Mouse (Mus musculus): Measurements from ENCODE around the gene Cnbd2.
A peak's percentile ranks its signal among the peaks of the same experiment; 100 is the strongest.
"Not testable (repeated sequence)": the region's sequence is repeated elsewhere in the genome, so short reads cannot be mapped to it uniquely, and the experiment has no call there.

Gene Cnbd2

GRCm38 (mm10) chr2:156381350-156381749 lies 69.3 kb downstream of the Cnbd2 start:
- no peak for DNase-seq (ENCODE audit: low spot score in 2 of 2)

DNA sequence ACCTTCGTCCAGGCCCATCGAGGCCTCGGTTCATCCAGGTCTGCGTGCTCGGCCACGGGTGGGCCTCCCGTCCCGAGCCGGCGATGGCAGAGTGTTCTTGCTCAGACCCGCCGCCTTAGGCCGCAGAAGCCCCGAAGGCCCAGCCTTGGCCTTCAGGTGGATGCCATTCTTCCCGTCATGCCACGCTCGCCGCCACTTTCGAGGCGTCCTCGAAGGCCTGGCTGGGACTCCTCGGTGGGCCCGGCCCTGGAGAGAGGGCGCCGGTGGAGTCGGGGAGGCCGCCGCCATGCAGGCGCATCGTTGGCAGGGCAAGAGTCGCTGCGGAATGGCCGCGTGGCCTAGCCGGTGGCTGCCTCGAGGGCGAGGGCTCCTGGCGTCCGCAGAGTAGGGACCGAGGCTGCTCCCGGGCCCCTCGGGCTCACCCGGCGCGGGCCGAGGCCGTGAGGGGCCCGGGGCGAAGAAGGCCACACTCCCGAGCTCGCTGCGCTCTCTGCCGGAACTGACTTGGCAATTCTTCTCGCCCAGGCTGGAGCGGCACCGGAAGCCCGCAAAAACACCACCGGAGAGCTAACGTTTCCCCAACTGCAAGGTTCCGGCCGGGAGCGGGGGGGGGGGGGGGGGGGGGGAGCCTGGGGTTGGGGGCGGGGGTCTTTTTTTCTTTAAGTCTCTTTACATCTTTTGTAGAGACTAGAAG lies 80.5 kb downstream of the Cnbd2 start:
- peak; percentile 54 to 71 for DNase-seq (ENCODE audit: low spot score in 2 of 2)

GRCm38 (mm10) chr2:156393155-156393828 lies 81.2 kb downstream of the Cnbd2 start:
- DNase-seq (ENCODE audit: low spot score in 2 of 2): no peak

GRCm38 (mm10) chr2:156394282-156394681 lies 82.2 kb downstream of the Cnbd2 start:
- DNase-seq (ENCODE audit: low spot score in 2 of 2): no peak

GRCm38 (mm10) chr2:156396096-156396495 lies 84.0 kb downstream of the Cnbd2 start:
- DNase-seq (ENCODE audit: low spot score in 2 of 2): no peak

GRCm38 (mm10) chr2:156397988-156398387 lies 85.9 kb downstream of the Cnbd2 start:
- no peak for DNase-seq (ENCODE audit: low spot score in 2 of 2)

GRCm38 (mm10) chr2:156399485-156399884 lies 87.4 kb downstream of the Cnbd2 start:
- DNase-seq (ENCODE audit: low spot score in 2 of 2): no peak

- DNase-seq (ENCODE audit: low spot score in 2 of 2): peak; percentile 34 to 66
Observed at GRCm38 (mm10) chr2:156401331-156401730, 89.2 kb downstream of the Cnbd2 start.

- no peak for DNase-seq (ENCODE audit: low spot score in 2 of 2)
Observed at GRCm38 (mm10) chr2:156402036-156402435, 89.9 kb downstream of the Cnbd2 start.

DNA sequence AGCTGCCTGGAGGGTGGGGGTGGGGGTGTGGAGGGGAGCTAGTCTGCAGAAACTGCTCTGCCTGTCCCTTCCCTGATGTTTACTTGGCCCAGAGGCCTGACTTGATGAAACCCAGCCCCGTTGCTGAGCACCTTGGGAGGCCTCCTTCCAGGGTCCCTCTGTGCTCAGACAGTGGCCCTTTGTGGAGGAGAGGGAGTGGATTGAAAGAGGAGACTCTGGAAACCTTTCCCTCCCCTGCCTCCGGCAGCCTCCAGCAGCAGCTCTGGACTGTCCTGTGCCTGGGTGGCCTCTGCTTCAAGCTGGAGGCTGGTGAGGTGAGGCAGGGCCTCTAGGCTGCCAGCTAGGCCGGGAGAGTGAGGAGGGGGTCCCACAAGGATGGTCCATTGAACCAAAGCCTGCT lies 94.9 kb downstream of the Cnbd2 start:
- no peak for DNase-seq (ENCODE audit: low spot score in 2 of 2)

- DNase-seq (ENCODE audit: low spot score in 2 of 2): no peak
Observed at GRCm38 (mm10) chr2:156408168-156408567, 96.1 kb downstream of the Cnbd2 start.

DNA sequence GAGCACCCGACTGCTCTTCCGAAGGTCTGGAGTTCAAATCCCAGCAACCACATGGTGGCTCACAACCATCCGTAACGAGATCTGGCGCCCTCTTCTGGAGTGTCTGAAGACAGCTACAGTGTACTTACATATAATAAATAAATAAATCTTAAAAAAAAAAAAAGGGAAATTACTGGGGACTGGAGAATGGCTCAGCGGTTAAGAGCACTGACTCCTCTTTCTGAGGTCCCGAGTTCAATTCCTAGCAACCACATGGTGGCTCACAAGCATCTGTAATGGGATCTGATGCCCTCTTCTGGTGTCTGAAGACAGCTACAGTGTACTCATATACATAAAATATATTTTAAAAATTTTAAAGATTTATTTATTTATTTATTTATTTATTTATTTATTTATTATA lies 99.2 kb downstream of the Cnbd2 start:
- DNase-seq (ENCODE audit: low spot score in 2 of 2): not testable (repeated sequence)

DNA sequence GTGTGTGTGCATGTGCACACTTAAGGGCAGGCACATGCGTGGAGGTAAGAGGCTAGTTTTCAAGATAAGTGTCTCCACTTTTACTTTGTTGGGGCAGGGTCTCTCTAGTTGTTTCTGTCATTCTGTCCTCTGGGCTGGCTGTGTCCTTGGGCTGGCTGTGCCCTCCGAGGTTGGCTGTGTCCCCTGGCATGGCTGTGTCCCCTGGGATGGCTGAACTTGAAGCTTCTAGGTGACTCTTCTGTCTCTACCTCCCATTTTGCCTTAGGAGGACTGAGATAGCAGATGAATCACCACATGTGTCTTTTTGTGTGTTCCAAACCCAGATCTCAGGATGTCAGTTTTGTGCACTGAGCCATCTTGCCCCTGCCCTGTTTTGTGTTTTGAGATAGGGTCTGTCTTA lies 102.9 kb downstream of the Cnbd2 start:
- DNase-seq (ENCODE audit: low spot score in 2 of 2): no peak

DNA sequence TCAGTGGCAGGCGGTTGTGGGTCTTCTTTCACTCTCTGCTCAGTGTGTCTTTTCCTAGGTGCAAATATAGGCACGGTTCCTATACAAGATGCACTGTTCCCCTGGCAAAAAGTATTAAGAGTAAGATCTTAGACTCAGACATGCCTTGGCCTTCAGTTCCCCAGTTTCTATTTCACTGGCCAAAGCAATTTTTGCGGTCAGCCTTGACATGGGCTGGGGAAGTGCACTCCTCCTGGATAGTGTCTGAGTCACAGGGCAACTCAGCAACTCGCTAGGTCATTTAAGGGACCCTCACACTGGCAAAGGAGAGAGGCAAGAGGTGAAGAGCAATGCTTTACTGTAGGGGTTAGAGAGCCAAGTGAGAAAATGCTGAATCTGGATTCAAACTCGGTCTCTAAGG lies 103.6 kb downstream of the Cnbd2 start:
- DNase-seq (ENCODE audit: low spot score in 2 of 2): no peak

- no peak for DNase-seq (ENCODE audit: low spot score in 2 of 2)
Observed at GRCm38 (mm10) chr2:156417194-156417593, 105.1 kb downstream of the Cnbd2 start.

DNA sequence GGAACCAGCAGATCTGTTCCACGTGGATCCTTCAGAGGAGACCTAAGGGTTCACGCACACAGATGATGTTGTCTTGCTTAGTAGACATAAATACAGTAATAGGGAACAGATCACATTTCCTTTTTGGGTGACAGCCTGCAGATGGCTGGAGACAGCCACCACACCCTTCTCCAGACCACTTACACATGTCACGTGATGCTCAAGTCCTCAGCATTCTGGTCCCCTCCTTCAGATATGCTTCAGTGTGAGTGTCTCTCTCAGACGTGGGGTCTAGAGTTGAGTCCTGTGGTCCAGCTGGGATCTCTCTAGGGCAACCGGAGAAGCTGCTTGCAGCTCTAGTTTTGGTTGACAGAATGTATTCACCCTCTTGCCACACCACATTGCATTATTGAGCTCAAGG lies 106.4 kb downstream of the Cnbd2 start:
- DNase-seq (ENCODE audit: low spot score in 2 of 2): no peak

GRCm38 (mm10) chr2:156420327-156420693 lies 108.2 kb downstream of the Cnbd2 start:
- peak in 1 of 2 experiments; percentile 22 for DNase-seq (ENCODE audit: low spot score in 2 of 2)

GRCm38 (mm10) chr2:156420694-156421380 lies 108.7 kb downstream of the Cnbd2 start, which contains the start of gene Epb41l1:
Epb41l1 (plus strand) TSS chr2:156420909.
- DNase-seq (ENCODE audit: low spot score in 2 of 2): peak in 1 of 2 experiments; percentile 42

- peak in 1 of 2 experiments; percentile 43 for DNase-seq (ENCODE audit: low spot score in 2 of 2)
Observed at GRCm38 (mm10) chr2:156421381-156422110, 109.4 kb downstream of the Cnbd2 start.

- DNase-seq (ENCODE audit: low spot score in 2 of 2): no peak
Observed at GRCm38 (mm10) chr2:156422631-156423030, 110.5 kb downstream of the Cnbd2 start.

DNA sequence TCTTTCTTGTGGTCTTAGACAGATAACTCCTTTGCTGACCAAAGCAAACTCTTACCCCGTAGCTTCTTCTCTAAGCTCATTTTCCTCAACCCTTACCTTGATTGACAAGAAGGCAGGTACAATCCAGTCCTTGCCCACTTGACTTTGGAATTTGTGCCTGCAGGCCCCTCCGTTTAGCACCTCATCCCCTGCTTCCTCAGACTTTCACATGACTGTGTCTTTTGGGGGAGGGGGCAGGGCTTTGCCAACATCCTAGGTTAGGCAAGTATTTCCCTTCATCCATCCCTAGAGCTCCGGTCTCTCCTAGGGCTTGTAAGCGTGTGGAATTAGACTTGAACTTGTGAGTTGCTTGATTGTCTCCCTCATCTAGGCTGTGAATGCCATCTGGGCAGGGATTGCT lies 111.6 kb downstream of the Cnbd2 start:
- no peak for DNase-seq (ENCODE audit: low spot score in 2 of 2)
